Mouse (Mus musculus) embryonic fibroblast, embryonic 13.5 days (primary cell): ENCODE measurements around the gene Ppp2r1b.

Experiments used
- CTCF ChIP-seq: IDR thresholded peaks from 2 replicates; pipeline ENCODE4 v1.5.1; 2011; ENCODE audit warnings: mild to moderate bottlenecking, control low read depth, low read length, moderate library complexity, borderline replicate concordance; ENCODE audit not compliant: insufficient read depth
- POLR2A ChIP-seq: IDR thresholded peaks from 2 replicates; pipeline ENCODE4 v1.6.1; 2011; ENCODE audit warnings: low read depth, mild to moderate bottlenecking, control low read depth, low read length, moderate library complexity

- TF ChIP-seq CTCF (no peak), POLR2A (no peak)
These were observed 76.1 kb downstream of the Ppp2r1b start for GRCm38 (mm10) chr9:50920933-50921895.
